Mouse (Mus musculus) brain, embryonic 18.5 days (tissue): ENCODE measurements around the gene Vmn1r115.
"Not testable (repeated sequence)": the region's sequence is repeated elsewhere in the genome, so short reads cannot be mapped to it uniquely, and the experiment has no call there.

Experiments
- DNase-seq: peaks from one replicate; pipeline ENCODE4 v3.0.0-alpha.2; 2012; ENCODE audit warnings: low read depth, low spot score

Gene Vmn1r115

DNA sequence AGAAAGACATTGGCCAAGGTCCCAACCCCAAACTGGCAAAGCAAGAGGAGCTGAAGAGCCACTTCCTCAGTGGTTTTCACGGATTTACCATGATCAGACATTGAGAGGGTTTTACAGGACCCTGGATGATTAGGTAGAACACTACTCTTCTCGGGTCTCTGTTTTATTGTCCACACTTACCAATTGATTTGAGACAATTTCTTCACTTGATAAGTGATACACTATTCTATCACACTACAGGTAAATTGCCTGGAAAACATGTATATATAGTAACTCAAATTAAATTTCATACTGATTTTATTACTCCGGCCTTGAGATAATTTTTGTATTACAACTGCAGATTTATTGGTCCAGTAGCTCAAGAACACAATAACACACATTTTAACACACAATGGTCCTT lies at the start of gene Vmn1r115:
Gene Vmn1r115, minus strand, starts transcription at position 101 of the 400 bp plus-strand sequence.
- not testable (repeated sequence) for DNase-seq

DNA sequence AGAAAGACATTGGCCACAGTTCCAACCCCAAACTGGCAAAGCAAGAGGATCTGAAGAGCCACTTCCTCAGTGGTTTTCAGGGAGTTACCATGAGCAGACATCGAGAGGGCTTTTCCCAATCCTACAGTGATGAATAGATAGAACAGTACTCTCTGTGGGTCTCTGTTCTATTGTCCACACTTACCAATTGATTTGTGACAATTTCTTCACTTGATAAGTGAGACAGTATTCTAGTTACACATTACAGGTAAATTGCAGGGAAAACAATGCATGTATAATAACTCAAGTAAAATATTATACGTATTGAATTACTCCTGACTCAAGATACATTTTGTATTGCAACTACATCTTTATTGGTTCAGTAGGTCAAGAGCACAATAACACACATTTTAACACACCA lies 39.2 kb upstream of the Vmn1r115 start, which contains the start of gene Vmn1r117:
Gene Vmn1r117, minus strand, starts transcription at position 101 of the 400 bp plus-strand sequence.
- DNase-seq = not testable (repeated sequence)

DNA sequence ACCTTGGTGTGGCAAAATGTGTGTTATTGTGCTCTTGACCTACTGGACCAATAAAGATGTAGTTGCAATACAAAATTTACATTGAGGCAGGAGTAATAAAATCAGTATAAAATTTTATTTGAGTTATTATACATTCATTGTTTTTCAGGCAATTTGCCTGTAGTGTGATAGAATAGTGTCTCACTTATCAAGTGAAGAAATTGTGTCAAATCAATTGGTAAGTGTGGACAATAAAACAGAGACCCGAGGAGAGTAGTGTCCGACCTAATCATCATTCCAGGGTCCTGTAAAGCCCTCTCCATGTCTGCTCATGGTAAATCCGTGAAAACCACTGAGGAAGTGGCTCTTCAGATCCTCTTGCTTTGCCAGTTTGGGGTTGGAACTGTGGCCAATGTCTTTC lies 27.2 kb upstream of the Vmn1r115 start, which contains the start of gene Vmn1r116:
Gene Vmn1r116, plus strand, starts transcription at position 301 of the 400 bp plus-strand sequence.
- not testable (repeated sequence) for DNase-seq

DNA sequence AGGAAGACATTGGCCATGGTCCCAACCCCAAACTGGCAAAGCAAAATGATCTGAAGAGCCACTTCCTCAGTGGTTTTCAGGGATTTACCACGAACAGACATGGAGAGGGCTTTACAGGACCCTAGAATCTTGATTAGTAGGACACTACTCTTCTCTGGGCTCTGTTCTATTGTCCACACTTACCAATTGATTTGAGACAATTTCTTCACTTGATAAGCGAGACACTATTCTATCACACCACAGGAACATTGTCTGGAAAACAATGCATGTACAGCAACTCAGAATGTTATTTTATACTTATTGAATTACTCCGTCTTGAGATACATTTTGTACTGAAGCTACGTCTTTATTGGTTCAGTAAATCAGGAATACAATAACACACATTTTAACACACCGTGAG lies 32.7 kb downstream of the Vmn1r115 start, which contains the start of gene Vmn1r114:
Gene Vmn1r114, minus strand, starts transcription at position 101 of the 400 bp plus-strand sequence.
- DNase-seq = not testable (repeated sequence)
